Mouse (Mus musculus): Measurements from ENCODE around the gene Cdk14. TPM values are rescaled to one million over a fixed set of nuclear protein-coding genes. Genes with fewer than 3 reads are reported as not detected.

The Cdk14 gene
- polyA plus RNA-seq, 1 experiment from 2014 or later, result 16.1 TPM

DNA sequence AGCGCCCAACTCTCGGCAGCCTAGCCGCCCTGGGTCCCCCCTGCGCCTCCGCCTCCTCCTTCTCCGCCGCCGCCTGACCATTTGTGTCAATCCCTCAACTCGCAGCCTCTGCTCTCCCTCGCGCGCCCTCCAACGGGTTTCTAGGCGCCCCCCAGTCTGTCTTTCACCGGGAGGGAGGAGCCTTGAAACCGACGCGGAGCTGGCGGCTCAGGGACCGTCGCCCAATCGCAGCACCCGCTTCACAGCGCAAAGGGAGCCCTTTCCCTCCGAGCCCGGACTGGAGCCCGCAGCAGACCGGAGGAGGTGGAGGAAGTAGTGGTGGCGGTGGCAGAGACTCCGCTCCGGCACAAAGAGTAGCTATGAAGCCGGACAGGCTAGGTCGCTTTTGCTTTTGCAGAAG lies 662.2 kb downstream of the Cdk14 start, which contains the start of gene Fzd1:
TSS of gene Fzd1 (minus strand) at position 134 of the 400 bp plus-strand sequence.
- peak; percentile 97 for DNase-seq (ENCODE audit: low spot score)
- under 1% methylated on average over 33 of the region's 33 CpGs for WGBS

DNA sequence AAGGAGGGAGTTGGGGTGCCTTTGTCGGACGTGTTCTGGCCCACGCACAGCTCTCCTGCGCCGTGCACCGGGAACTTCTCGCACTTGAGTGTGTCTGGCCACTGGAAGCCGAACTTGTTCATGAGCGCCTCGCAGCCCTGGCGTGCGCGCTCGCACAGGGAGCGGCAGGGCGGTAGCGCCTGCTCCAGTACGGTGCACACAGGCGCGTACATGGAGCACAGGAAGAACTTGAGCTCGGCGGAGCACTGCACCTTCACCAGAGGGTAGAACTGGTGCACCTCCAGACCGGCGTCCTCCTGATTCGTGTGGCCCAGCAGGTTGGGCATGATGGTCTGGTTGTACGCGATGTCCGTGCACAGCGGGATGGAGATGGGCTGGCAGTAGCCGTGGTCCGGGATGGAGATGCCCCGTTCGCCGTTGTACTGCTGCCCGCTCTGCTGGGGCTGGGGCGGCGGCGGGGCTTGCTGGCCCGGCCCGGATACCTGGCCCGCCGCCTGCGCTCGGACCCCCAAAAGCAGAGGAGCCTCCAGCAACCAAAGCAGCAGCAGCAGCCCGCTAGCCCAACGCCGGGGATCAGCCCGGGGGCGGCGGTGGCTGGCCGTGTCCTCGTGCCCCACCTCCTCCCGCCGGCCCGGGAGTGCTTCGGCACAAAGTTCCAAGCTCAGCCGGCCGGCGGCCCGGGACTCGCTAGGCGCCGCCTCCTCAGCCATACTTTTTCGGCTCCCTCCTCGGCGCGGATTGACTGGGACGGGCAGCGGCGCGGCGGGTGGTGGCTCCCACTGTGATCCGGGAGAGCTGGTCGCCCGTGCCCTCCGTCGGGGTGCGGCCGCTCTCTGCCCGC lies 663.0 kb downstream of the Cdk14 start:
- no peaks in the 10 kb centered on the region for H3K9me3 ChIP-seq (replicated peaks)
- H3K36me3 ChIP-seq, result peaks cover 13% of the 10 kb centered on the region
- peak; percentile 82 for DNase-seq (ENCODE audit: low spot score)
- H3K27ac ChIP-seq, result peak overlapping the region; percentile 98
- no peaks in the 10 kb centered on the region for H3K27me3 ChIP-seq (ENCODE audit: low read depth, poor library complexity, severe bottlenecking)
- peaks cover 46% of the 10 kb centered on the region for H3K4me1 ChIP-seq
- WGBS, result under 1% methylated on average over 78 of the region's 80 CpGs
- peak overlapping the region; percentile 93 for H3K4me3 ChIP-seq

More for the DNA sequence above, 662.2 kb downstream of the Cdk14 start, which contains the start of gene Fzd1:
- Histone ChIP-seq H3K9me3 (replicated peaks) (no peaks in the 10 kb centered on the region), H3K27ac (peak within 1 kb of the TSS; percentile 98), H3K4me3 (peak within 1 kb of the TSS; percentile 93), H3K36me3 (peaks cover 12% of the 10 kb centered on the region), H3K4me1 (peaks cover 46% of the 10 kb centered on the region), H3K27me3 (ENCODE audit: low read depth, poor library complexity, severe bottlenecking) (no peaks in the 10 kb centered on the region)

DNA sequence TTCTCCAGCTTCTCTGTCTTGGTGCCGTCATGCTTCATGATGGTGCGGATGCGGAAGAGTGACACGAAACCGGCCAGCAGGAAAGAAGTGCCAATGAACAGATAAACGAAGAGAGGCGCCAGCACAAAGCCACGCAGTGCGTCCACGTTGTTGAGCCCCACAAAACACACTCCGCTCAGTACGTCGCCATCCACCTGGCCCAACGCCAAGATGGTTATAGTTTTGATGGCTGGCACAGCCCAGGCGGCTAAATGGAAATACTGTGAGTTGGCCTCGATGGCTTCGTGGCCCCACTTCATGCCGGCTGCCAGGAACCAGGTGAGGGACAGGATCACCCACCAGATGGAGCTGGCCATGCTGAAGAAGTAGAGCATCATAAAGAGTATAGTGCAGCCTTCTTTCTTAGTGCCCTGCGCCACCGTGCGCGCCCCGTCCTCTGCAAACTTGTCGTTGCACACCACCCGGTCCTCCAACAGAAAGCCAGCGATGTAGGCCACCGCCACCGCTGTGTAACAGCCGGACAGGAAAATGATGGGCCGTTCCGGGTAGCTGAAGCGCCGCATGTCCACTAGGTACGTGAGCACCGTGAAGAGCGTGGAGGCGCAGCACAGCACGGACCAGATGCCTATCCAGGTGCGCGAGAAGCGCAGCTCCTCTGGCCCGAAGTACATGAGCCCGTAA lies 664.0 kb downstream of the Cdk14 start:
- no peaks in the 10 kb centered on the region for H3K27me3 ChIP-seq (ENCODE audit: low read depth, poor library complexity, severe bottlenecking)
- peaks cover 46% of the 10 kb centered on the region for H3K4me1 ChIP-seq
- WGBS, result 4% methylated on average over 43 of the region's 43 CpGs
- H3K9me3 ChIP-seq (replicated peaks), result no peaks in the 10 kb centered on the region
- peaks cover 15% of the 10 kb centered on the region for H3K36me3 ChIP-seq
- peak overlapping the region; percentile 93 for H3K4me3 ChIP-seq
- H3K27ac ChIP-seq, result peak overlapping the region; percentile 98
- DNase-seq (ENCODE audit: low spot score), result peak; percentile 60

DNA sequence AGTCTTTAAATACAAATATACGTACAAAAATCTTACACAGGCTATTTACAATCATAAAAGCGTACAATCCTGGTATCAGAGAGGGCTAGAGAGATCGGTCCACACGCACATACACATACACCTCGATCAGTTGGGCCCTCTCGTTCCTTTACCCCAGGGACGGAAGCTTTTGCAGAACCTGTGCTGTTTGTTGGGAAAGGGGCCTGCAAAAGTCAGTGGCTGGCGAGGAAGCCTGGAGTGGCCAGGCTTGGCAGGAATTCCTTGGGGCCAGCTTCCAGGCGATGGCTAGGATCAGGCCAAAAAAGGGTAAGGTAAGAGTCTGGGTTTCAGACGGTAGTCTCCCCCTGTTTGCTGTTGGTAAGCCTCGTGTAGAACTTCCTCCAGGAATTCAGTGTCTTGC lies 664.8 kb downstream of the Cdk14 start:
- Histone ChIP-seq H3K4me3 (peak overlapping the region; percentile 93), H3K36me3 (peaks cover 15% of the 10 kb centered on the region), H3K9me3 (replicated peaks) (no peaks in the 10 kb centered on the region), H3K27ac (peak overlapping the region; percentile 98), H3K4me1 (peaks cover 46% of the 10 kb centered on the region), H3K27me3 (ENCODE audit: low read depth, poor library complexity, severe bottlenecking) (no peaks in the 10 kb centered on the region)
- WGBS, result 35% methylated on average over 11 of the region's 11 CpGs
- DNase-seq (ENCODE audit: low spot score), result peak; percentile 36

DNA sequence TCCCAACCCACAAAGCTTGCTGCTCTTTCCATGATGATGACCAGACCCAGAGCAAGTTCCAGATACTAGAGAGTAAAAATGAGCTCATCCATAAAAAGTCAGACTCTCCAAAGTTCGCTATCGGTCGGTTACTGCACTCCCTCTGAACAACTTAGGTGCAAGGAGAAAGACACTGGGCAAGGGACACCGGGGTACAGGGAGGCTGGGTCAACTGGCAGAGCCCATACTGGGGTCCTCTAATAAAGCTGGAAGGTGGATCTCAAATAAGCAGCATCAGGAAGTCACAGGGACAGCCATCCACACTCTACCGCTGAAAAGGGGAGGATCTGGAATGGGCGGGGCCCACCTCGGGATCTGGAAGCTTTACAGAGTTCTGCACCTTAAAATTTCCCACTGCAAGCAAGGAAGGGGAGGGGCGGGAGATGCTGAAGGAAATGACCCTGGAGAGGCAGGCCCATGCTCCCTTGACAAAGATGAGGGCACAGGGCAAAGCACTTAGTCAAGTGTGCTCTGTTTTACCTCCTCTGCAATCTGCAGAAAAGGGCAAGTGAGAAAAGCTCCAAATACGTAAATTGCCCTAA lies 665.3 kb downstream of the Cdk14 start:
- H3K27ac ChIP-seq, result no peak overlapping the region
- H3K4me1 ChIP-seq, result peaks cover 46% of the 10 kb centered on the region
- DNase-seq (ENCODE audit: low spot score), result peak; percentile 37
- H3K4me3 ChIP-seq, result peak overlapping the region; percentile 93
- peaks cover 15% of the 10 kb centered on the region for H3K36me3 ChIP-seq
- H3K9me3 ChIP-seq (replicated peaks), result no peaks in the 10 kb centered on the region
- no peaks in the 10 kb centered on the region for H3K27me3 ChIP-seq (ENCODE audit: low read depth, poor library complexity, severe bottlenecking)
- WGBS, result 18% methylated on average over 9 of the region's 9 CpGs

Small RNAs within 50 kb of the gene (microRNA-seq; reads per million reads assigned to microRNA genes)
- not detected for gene Gm25037
- not detected for gene Gm44483

Other genes starting within 250 kb of the Cdk14 start
- gene 1700015F17Rik, start 58.8 kb upstream of the Cdk14 start, polyA plus RNA-seq (2016; fragmentation: Nextera tagmentation; extraction: Ambion mirVana), result not detected in 2 replicates
- 25.7 and 29.8 TPM in 2 replicates for gene Cldn12, start 94.6 kb upstream of the Cdk14 start, polyA plus RNA-seq (2016; fragmentation: Nextera tagmentation; extraction: Ambion mirVana)
- gene Gtpbp10, start 139.2 kb upstream of the Cdk14 start, polyA plus RNA-seq (2016; fragmentation: Nextera tagmentation; extraction: Ambion mirVana), result 39.9 and 40.5 TPM in 2 replicates
- 0.11 and 0.19 TPM in 2 replicates for gene Gm8773, start 153.5 kb upstream of the Cdk14 start, polyA plus RNA-seq (2016; fragmentation: Nextera tagmentation; extraction: Ambion mirVana)
- 1.9 and 2.4 TPM in 2 replicates for gene Cfap69, start 243.9 kb upstream of the Cdk14 start, polyA plus RNA-seq (2016; fragmentation: Nextera tagmentation; extraction: Ambion mirVana)